Mouse (Mus musculus) neural tube, embryonic 14.5 days (tissue): ENCODE results near the gene Gdpd3. TPM values are rescaled to one million over a fixed set of nuclear protein-coding genes. Genes with fewer than 3 reads are reported as not detected.
"Not testable (repeated sequence)": the region's sequence is repeated elsewhere in the genome, so short reads cannot be mapped to it uniquely, and the experiment has no call there.

Source experiments
- ATAC-seq: fragments of 200-750 bp; cut with Nextera tagmentation; 2 replicates; pipeline ENCODE4 v1.8.0; 2017; ENCODE audit warnings: low read depth, mild to moderate bottlenecking, moderate TSS enrichment, moderate library complexity
- H3K27ac ChIP-seq: fragments of 300-500 bp; sonication (generic); 2 replicates; pipeline ENCODE4 v1.5.1; 2014; ENCODE audit warnings: low read depth, mild to moderate bottlenecking, control low read depth, low read length, moderate library complexity, mixed read lengths
- H3K27me3 ChIP-seq: fragments of 300-500 bp; sonication (generic); 2 replicates; pipeline ENCODE4 v1.6.1; 2014; ENCODE audit warnings: low read length; ENCODE audit not compliant: control insufficient read depth, insufficient read depth
- H3K36me3 ChIP-seq: fragments of 300-500 bp; sonication (generic); 2 replicates; pipeline ENCODE4 v1.6.1; 2014; ENCODE audit warnings: low read length, mixed read lengths; ENCODE audit not compliant: control insufficient read depth, insufficient read depth
- H3K4me1 ChIP-seq: fragments of 300-500 bp; sonication (generic); 2 replicates; pipeline ENCODE4 v1.6.1; 2014; ENCODE audit warnings: low read length; ENCODE audit not compliant: control insufficient read depth, insufficient read depth
- H3K4me2 ChIP-seq: fragments of 300-500 bp; sonication (generic); 2 replicates; pipeline ENCODE4 v1.6.1; 2014; ENCODE audit warnings: mild to moderate bottlenecking, low read depth, low read length, control low read depth
- H3K4me3 ChIP-seq: fragments of 300-500 bp; sonication (generic); 2 replicates; pipeline ENCODE4 v1.5.1; 2014; ENCODE audit warnings: low read depth, low read length, control low read depth, mixed read lengths
- H3K9ac ChIP-seq: fragments of 300-500 bp; sonication (generic); replicated peaks from 2 replicates; pipeline ENCODE4 v1.6.1; 2014; ENCODE audit warnings: low read depth, mild to moderate bottlenecking, control low read depth, low read length, mixed read lengths
- H3K9me3 ChIP-seq: fragments of 300-500 bp; sonication (generic); 2 replicates; pipeline ENCODE4 v1.6.1; 2016; ENCODE audit warnings: low read length; ENCODE audit not compliant: control insufficient read depth
- WGBS: fragments of 180-500 bp; shearing (Covaris S2); extraction: QIAGEN DNeasy Blood & Tissue Kit; methylation state at CpG from one replicate; pipeline ENCODE4 v1.1.7; 2014; 5-methylcytosine and 5-hydroxymethylcytosine counted together
- polyA plus RNA-seq: library from polyadenylated mRNA; unstranded; fragments of >200 nt; fragmentation: Nextera tagmentation; extraction: Ambion mirVana; gene quantifications from 2 replicates; pipeline ENCODE4 v1.2.1, GENCODE M21; 2014

The Gdpd3 gene
- polyA plus RNA-seq, 1 experiment from 2014 or later, result 1.8 TPM

DNA sequence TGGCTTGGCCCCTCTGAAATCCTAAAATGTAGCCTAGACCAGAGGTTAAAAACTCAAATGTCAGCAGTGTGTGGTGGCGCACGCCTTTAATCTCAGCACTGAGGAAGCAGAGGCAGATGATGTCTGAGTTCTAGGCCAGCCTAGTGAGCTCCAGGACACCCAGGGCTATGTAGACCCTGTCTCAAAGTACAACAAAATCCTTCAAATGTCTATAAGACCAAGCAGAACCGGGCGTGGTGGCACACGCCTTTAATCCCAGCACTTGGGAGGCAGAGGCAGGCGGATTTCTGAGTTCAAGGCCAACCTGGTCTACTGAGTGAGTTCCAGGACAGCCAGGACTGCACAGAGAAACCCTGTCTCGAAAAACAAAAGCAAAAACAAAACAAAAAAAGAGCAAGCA, 13.0 kb downstream of the Gdpd3 start:
- 92% methylated on average over 7 of the region's 7 CpGs for WGBS
- not testable (repeated sequence) for H3K4me2 ChIP-seq, H3K36me3 ChIP-seq, ATAC-seq, H3K27me3 ChIP-seq, H3K27ac ChIP-seq, H3K9ac ChIP-seq, H3K4me3 ChIP-seq, H3K9me3 ChIP-seq
- peaks cover 35% of the 10 kb centered on the region for H3K4me1 ChIP-seq

GRCm38 (mm10) chr7:126779983-126780970, 14.1 kb downstream of the Gdpd3 start:
- Histone ChIP-seq H3K9ac (peak overlapping the region; percentile 56), H3K27ac (peak overlapping the region; percentile 77), H3K4me1 (peaks cover 35% of the 10 kb centered on the region), H3K27me3 (no peaks in the 10 kb centered on the region), H3K4me2 (peak overlapping the region; percentile 96), H3K9me3 (no peaks in the 10 kb centered on the region), H3K36me3 (peaks cover 6% of the 10 kb centered on the region), H3K4me3 (peak overlapping the region; percentile 36)
- ATAC-seq, result peak; percentile 75
- 3% methylated on average over 21 of the region's 21 CpGs for WGBS

- H3K27ac ChIP-seq, result peak within 1 kb of the TSS; percentile 77
- peak within 1 kb of the TSS; percentile 56 for H3K9ac ChIP-seq
- peak within 1 kb of the TSS; percentile 96 for H3K4me2 ChIP-seq
- 0 out of 2 replicates have a peak, but pooled peaks have one; percentile 0 for ATAC-seq
- H3K4me1 ChIP-seq, result peaks cover 29% of the 10 kb centered on the region
- H3K27me3 ChIP-seq, result no peaks in the 10 kb centered on the region
- H3K36me3 ChIP-seq, result peaks cover 14% of the 10 kb centered on the region
- H3K9me3 ChIP-seq, result no peaks in the 10 kb centered on the region
- H3K4me3 ChIP-seq, result peak within 1 kb of the TSS; percentile 36
- WGBS, result 5% methylated on average over 22 of the region's 22 CpGs
Observed at GRCm38 (mm10) chr7:126780971-126781635, 15.0 kb downstream of the Gdpd3 start, which contains the start of gene Tbx6. Gene Tbx6 (plus strand): TSS chr7:126781483.

DNA sequence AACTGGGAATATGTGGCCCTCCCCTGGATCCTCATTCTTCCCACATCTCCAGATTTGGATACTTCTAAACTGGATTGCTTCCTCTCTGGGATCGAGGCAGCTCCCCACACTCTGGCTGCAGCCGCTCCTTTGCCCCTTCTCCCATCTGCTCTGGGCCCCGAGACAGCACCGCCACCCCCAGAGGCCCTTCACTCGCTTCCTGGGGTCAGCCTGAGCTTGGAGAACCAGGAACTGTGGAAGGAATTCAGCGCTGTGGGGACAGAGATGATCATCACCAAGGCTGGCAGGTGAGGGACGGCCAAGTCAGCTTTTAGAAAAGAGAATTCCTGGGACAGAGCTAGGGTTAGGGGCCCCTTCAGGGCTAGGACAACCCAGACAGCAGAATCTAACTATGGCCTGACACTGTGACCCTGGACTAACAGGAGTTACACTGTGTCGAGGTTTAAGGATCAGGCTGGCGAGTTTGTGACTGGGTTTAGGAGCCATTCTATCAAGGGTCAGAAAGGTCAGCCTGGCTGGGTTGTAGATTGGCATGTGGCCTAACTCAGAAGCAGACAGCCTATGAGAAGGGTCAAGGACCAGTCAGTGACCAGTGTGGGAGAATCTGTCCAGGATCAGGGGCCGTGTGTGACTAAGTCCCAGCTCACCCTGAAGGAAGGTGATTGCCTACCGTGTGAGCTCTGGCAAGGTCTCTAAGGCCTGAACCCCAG, 15.7 kb downstream of the Gdpd3 start:
- no peaks in the 10 kb centered on the region for H3K27me3 ChIP-seq
- no peak for ATAC-seq
- H3K36me3 ChIP-seq, result peaks cover 21% of the 10 kb centered on the region
- H3K9me3 ChIP-seq, result no peaks in the 10 kb centered on the region
- 37% methylated on average over 11 of the region's 11 CpGs for WGBS
- H3K4me1 ChIP-seq, result peaks cover 27% of the 10 kb centered on the region
- 0 out of 2 replicates have a peak overlapping the region, but pooled peaks have one; percentile 56 for H3K9ac ChIP-seq
- H3K27ac ChIP-seq, result no peak overlapping the region
- peak overlapping the region; percentile 96; the same call in 1 of the 2 replicates for H3K4me2 ChIP-seq
- H3K4me3 ChIP-seq, result no peak overlapping the region; the same call in 1 of the 2 replicates

DNA sequence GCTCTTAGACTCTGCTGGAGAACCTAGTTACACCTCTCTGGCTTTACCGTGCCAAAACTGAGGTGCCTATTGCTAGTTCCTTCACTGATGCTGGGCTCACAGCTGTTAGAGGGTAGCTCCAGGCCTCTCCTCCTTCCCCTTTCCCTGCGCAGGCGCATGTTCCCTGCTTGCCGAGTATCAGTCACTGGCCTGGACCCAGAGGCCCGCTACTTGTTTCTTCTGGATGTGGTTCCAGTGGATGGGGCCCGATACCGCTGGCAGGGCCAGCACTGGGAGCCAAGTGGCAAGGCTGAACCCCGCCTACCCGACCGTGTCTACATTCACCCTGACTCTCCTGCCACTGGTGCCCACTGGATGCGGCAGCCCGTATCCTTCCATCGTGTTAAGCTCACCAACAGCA, 16.6 kb downstream of the Gdpd3 start:
- no peaks in the 10 kb centered on the region for H3K9me3 ChIP-seq
- ATAC-seq, result no peak
- peaks cover 29% of the 10 kb centered on the region for H3K36me3 ChIP-seq

GRCm38 (mm10) chr7:126784469-126784868, 18.3 kb downstream of the Gdpd3 start:
- WGBS, result 84% methylated on average over 7 of the region's 7 CpGs
- H3K36me3 ChIP-seq, result peaks cover 40% of the 10 kb centered on the region
- ATAC-seq, result no peak

More for the DNA sequence above, 16.6 kb downstream of the Gdpd3 start:
- Histone ChIP-seq H3K4me1 (peaks cover 20% of the 10 kb centered on the region), H3K27ac (no peak overlapping the region), H3K27me3 (no peaks in the 10 kb centered on the region), H3K4me3 (no peak overlapping the region), H3K9ac (no peak overlapping the region), H3K4me2 (no peak overlapping the region)
- WGBS, result 84% methylated on average over 13 of the region's 13 CpGs

GRCm38 (mm10) chr7:126785056-126785455, 18.9 kb downstream of the Gdpd3 start:
- 86% methylated on average over 4 of the region's 4 CpGs for WGBS
- no peaks in the 10 kb centered on the region for H3K27me3 ChIP-seq
- peaks cover 15% of the 10 kb centered on the region; the same call in 1 of the 2 replicates for H3K4me1 ChIP-seq
- H3K4me2 ChIP-seq, result no peak overlapping the region
- no peak for ATAC-seq
- H3K27ac ChIP-seq, result no peak overlapping the region
- H3K9ac ChIP-seq, result no peak overlapping the region
- peaks cover 46% of the 10 kb centered on the region for H3K36me3 ChIP-seq
- H3K4me3 ChIP-seq, result no peak overlapping the region
- H3K9me3 ChIP-seq, result no peaks in the 10 kb centered on the region

More at GRCm38 (mm10) chr7:126784469-126784868, 18.3 kb downstream of the Gdpd3 start:
- Histone ChIP-seq H3K9me3 (no peaks in the 10 kb centered on the region), H3K4me3 (no peak overlapping the region), H3K27ac (no peak overlapping the region), H3K27me3 (no peaks in the 10 kb centered on the region), H3K4me1 (peaks cover 15% of the 10 kb centered on the region; the same call in 1 of the 2 replicates), H3K4me2 (no peak overlapping the region), H3K9ac (no peak overlapping the region)

- H3K27me3 ChIP-seq, result no peaks in the 10 kb centered on the region
- no peak for ATAC-seq
- H3K27ac ChIP-seq, result no peak overlapping the region
- no peak overlapping the region for H3K4me3 ChIP-seq
- H3K9ac ChIP-seq, result no peak overlapping the region
- whole genome bisulfite sequencing, result 92% methylated on average over 14 of the region's 14 CpGs
- H3K4me2 ChIP-seq, result no peak overlapping the region
- peaks cover 47% of the 10 kb centered on the region for H3K36me3 ChIP-seq
- peaks cover 9% of the 10 kb centered on the region; the same call in 1 of the 2 replicates for H3K4me1 ChIP-seq
- no peaks in the 10 kb centered on the region for H3K9me3 ChIP-seq
Observed at GRCm38 (mm10) chr7:126786142-126786541, 20.0 kb downstream of the Gdpd3 start.
